Mouse (Mus musculus): ENCODE data around the gene Trdmt1. TPM values are rescaled to one million over a fixed set of nuclear protein-coding genes. Genes with fewer than 3 reads are reported as not detected.
A peak's percentile ranks its signal among the peaks of the same experiment; 100 is the strongest.

Trdmt1 gene
- polyA plus RNA-seq, 1 experiment from 2014 or later: 12.0 TPM

- no peak for ATAC-seq
- H3K4me1 ChIP-seq (ENCODE audit: control insufficient read depth, insufficient read depth, low read length): peaks cover 2% of the 10 kb centered on the region; the same call in 1 of the 2 replicates
Observed at GRCm38 (mm10) chr2:13526205-13526604, 18.3 kb downstream of the Trdmt1 start.

DNA sequence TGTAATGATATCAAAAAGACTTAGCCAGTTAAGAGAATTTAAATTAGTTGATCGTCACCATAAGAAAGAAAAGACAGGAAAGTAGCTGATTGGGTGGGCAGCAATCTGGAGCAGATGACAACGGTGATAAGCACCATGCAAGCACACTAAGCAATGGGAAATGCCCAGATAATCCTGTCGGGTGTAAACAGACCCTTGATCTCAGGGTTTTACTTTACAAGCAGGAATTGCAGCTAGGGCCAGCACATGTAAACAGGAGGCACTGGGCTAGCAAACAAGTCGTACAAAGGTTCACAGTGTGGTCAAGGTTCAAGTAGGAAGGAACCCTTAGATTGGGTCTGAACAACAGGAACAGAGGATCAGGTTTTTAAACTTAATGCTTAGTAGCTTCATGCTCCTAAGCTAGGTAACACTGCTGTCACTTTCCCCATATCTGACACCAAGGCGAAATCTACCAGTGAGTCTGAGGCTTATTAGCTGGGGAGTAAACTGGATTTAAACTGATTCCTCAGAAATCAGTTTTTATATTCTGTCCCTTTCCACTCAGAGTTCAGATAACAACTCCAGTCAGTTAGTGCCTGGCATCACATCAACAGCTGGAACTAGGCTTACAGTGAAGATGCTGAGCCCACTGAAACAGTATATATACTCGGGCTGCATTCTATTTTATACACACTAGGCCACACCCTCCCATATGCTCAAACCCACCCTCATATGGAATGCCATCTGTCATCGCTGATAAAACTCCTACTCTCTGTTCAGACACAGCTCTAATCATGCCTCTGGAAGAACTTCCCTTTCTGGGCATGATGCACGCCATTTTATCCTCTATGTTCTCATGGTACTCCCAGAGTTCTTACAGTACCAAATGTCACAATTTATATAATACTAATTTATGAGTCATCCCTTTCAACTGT is 20.7 kb downstream of the Trdmt1 start:
- peak; percentile 78 for DNase-seq (ENCODE audit: low spot score)

More at GRCm38 (mm10) chr2:13526205-13526604, 18.3 kb downstream of the Trdmt1 start:
- H3K36me3 ChIP-seq (ENCODE audit: control insufficient read depth, insufficient read depth, low read length): no peaks in the 10 kb centered on the region
- DNase-seq (ENCODE audit: low spot score): no peak
- no peaks in the 10 kb centered on the region for H3K9me3 ChIP-seq (replicated peaks; ENCODE audit: control insufficient read depth, low read length)
- no peak overlapping the region for H3K4me2 ChIP-seq (ENCODE audit: low read length)
- H3K27me3 ChIP-seq (replicated peaks; ENCODE audit: control insufficient read depth, insufficient read depth, low read length): no peaks in the 10 kb centered on the region
- 89% methylated on average over 2 of the region's 2 CpGs for WGBS
- no peak overlapping the region for H3K27ac ChIP-seq (ENCODE audit: low read depth, low read length)
- no peak overlapping the region for H3K9ac ChIP-seq (ENCODE audit: low read length)
- no peak overlapping the region for H3K4me3 ChIP-seq (ENCODE audit: low read depth, low read length)

GRCm38 (mm10) chr2:13522106-13522505 is 22.4 kb downstream of the Trdmt1 start:
- ATAC-seq: no peak
- WGBS: 19% methylated on average over 8 of the region's 8 CpGs
- H3K27ac ChIP-seq (ENCODE audit: low read depth, low read length): no peak overlapping the region
- no peak overlapping the region for H3K4me2 ChIP-seq (ENCODE audit: low read length)
- no peaks in the 10 kb centered on the region for H3K9me3 ChIP-seq (replicated peaks; ENCODE audit: control insufficient read depth, low read length)
- peaks cover 2% of the 10 kb centered on the region; the same call in 1 of the 2 replicates for H3K4me1 ChIP-seq (ENCODE audit: control insufficient read depth, insufficient read depth, low read length)
- no peaks in the 10 kb centered on the region for H3K27me3 ChIP-seq (replicated peaks; ENCODE audit: control insufficient read depth, insufficient read depth, low read length)
- no peaks in the 10 kb centered on the region for H3K36me3 ChIP-seq (ENCODE audit: control insufficient read depth, insufficient read depth, low read length)
- H3K9ac ChIP-seq (ENCODE audit: low read length): no peak overlapping the region
- no peak overlapping the region for H3K4me3 ChIP-seq (ENCODE audit: low read depth, low read length)
- no peak for DNase-seq (ENCODE audit: low spot score)

More for the DNA sequence above, 20.7 kb downstream of the Trdmt1 start:
- Histone ChIP-seq H3K36me3 (ENCODE audit: control insufficient read depth, insufficient read depth, low read length) (no peaks in the 10 kb centered on the region), H3K9me3 (replicated peaks; ENCODE audit: control insufficient read depth, low read length) (no peaks in the 10 kb centered on the region), H3K27me3 (replicated peaks; ENCODE audit: control insufficient read depth, insufficient read depth, low read length) (no peaks in the 10 kb centered on the region), H3K4me2 (ENCODE audit: low read length) (no peak overlapping the region), H3K4me3 (ENCODE audit: low read depth, low read length) (no peak overlapping the region), H3K9ac (ENCODE audit: low read length) (no peak overlapping the region), H3K4me1 (ENCODE audit: control insufficient read depth, insufficient read depth, low read length) (peaks cover 2% of the 10 kb centered on the region; the same call in 1 of the 2 replicates), H3K27ac (ENCODE audit: low read depth, low read length) (0 out of 2 replicates have a peak overlapping the region, but pooled peaks have one; percentile 48)
- ATAC-seq: peak; percentile 96
- 63% methylated on average over 8 of the region's 8 CpGs for WGBS

- Histone ChIP-seq H3K9ac (ENCODE audit: low read length) (no peak overlapping the region), H3K27ac (ENCODE audit: low read depth, low read length) (no peak overlapping the region), H3K4me3 (ENCODE audit: low read depth, low read length) (no peak overlapping the region), H3K4me2 (ENCODE audit: low read length) (no peak overlapping the region), H3K4me1 (ENCODE audit: control insufficient read depth, insufficient read depth, low read length) (no peaks in the 10 kb centered on the region), H3K9me3 (replicated peaks; ENCODE audit: control insufficient read depth, low read length) (no peaks in the 10 kb centered on the region), H3K27me3 (replicated peaks; ENCODE audit: control insufficient read depth, insufficient read depth, low read length) (no peaks in the 10 kb centered on the region), H3K36me3 (ENCODE audit: control insufficient read depth, insufficient read depth, low read length) (0 out of 2 replicates have a peak, but pooled peaks cover 5% of the 10 kb centered on the region)
- DNase-seq (ENCODE audit: low spot score) (no peak), ATAC-seq (no peak)
- 38% methylated on average over 4 of the region's 4 CpGs for WGBS
Observed at GRCm38 (mm10) chr2:13514949-13515348, 29.5 kb downstream of the Trdmt1 start.

GRCm38 (mm10) chr2:13502717-13503116 is 41.8 kb downstream of the Trdmt1 start:
- Histone ChIP-seq H3K27ac (ENCODE audit: low read depth, low read length) (no peak overlapping the region), H3K36me3 (ENCODE audit: control insufficient read depth, insufficient read depth, low read length) (no peaks in the 10 kb centered on the region), H3K9ac (ENCODE audit: low read length) (no peak overlapping the region), H3K4me2 (ENCODE audit: low read length) (no peak overlapping the region), H3K27me3 (replicated peaks; ENCODE audit: control insufficient read depth, insufficient read depth, low read length) (no peaks in the 10 kb centered on the region), H3K9me3 (replicated peaks; ENCODE audit: control insufficient read depth, low read length) (no peaks in the 10 kb centered on the region), H3K4me3 (ENCODE audit: low read depth, low read length) (no peak overlapping the region), H3K4me1 (ENCODE audit: control insufficient read depth, insufficient read depth, low read length) (no peaks in the 10 kb centered on the region)
- DNase-seq (ENCODE audit: low spot score) (no peak), ATAC-seq (no peak)
- WGBS: 96% methylated on average over 2 of the region's 2 CpGs

DNA sequence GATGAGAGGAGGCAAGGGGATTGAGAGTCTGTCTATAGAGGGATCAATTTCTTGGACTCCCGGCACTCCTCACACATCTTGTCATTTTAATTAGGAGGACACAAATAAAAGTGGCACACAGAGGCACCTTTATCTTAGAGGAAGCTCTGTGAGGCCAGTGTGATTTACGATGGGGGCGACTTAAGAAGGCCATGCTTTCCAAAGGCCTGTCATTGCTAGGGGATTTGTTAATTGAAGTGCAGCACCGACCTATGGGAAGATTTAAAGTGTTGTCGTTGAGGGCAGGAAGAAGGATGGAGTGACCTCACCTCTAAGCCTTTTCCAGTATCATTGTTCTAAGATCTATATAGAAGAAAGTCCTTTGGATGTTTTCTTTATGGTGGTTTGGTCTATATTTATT is 42.9 kb downstream of the Trdmt1 start:
- ATAC-seq (no peak), DNase-seq (ENCODE audit: low spot score) (no peak)
- Histone ChIP-seq H3K27me3 (replicated peaks; ENCODE audit: control insufficient read depth, insufficient read depth, low read length) (no peaks in the 10 kb centered on the region), H3K4me1 (ENCODE audit: control insufficient read depth, insufficient read depth, low read length) (no peaks in the 10 kb centered on the region), H3K36me3 (ENCODE audit: control insufficient read depth, insufficient read depth, low read length) (no peaks in the 10 kb centered on the region), H3K4me3 (ENCODE audit: low read depth, low read length) (no peak overlapping the region), H3K9ac (ENCODE audit: low read length) (no peak overlapping the region), H3K4me2 (ENCODE audit: low read length) (no peak overlapping the region), H3K9me3 (replicated peaks; ENCODE audit: control insufficient read depth, low read length) (no peaks in the 10 kb centered on the region), H3K27ac (ENCODE audit: low read depth, low read length) (no peak overlapping the region)
- WGBS: 17% methylated on average over 5 of the region's 5 CpGs

DNA sequence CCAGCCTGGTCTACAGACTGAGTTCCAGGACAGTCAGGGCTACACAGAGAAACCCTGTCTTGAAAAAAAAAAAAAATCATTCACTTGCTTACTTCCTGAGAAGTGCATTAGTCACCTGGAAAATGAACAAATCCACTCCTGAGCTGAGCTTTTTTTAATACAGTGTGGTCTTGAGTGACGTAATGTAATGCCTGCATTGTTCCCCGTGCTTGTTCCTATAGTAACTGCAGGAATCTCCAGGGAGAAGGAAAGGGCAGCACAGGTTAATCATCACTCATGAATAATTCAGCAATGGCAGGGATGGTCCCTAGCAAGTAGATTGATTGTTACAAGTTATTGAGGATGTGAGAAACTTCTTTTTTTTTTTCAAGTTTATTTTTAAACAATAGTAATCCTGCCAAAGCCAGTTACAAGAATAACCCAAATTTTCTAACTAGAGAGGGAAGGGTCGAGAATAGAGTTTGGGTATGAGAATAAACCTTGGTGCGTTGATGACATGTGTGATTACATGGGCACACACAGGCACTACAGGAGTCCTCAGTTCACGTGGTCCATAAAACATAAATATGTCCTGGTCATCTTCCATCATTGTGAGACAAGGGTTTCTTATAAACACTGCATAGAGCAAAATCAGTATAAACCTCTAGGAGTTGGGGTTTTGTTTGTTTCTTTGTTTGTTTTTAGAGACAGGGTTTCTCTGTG is 44.0 kb downstream of the Trdmt1 start:
- peak; percentile 78 for ATAC-seq
- no peak overlapping the region for H3K27ac ChIP-seq (ENCODE audit: low read depth, low read length)

DNA sequence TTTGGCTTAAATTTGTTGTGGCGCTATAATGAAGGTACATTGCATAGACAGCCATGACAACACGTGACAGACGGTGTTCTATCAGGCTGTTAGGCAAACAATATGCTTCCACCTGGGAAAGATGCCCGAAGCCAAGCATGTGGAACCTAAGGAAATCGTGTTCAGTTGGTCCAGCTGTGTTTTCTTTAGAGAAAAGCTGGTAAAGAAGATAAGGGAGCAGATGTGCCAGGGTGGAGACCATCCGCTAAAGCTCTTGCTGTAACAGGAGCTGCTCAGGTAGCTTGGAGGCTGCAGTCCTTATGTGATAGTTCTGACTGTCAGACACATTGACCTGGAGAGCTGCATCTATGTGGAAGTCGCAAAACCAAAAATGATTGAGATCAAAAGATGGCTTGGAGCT is 45.3 kb downstream of the Trdmt1 start:
- H3K27me3 ChIP-seq (replicated peaks; ENCODE audit: control insufficient read depth, insufficient read depth, low read length): no peaks in the 10 kb centered on the region
- H3K4me1 ChIP-seq (ENCODE audit: control insufficient read depth, insufficient read depth, low read length): no peaks in the 10 kb centered on the region
- H3K4me2 ChIP-seq (ENCODE audit: low read length): no peak overlapping the region
- no peak for DNase-seq (ENCODE audit: low spot score)
- H3K4me3 ChIP-seq (ENCODE audit: low read depth, low read length): no peak overlapping the region
- no peak overlapping the region for H3K27ac ChIP-seq (ENCODE audit: low read depth, low read length)
- no peaks in the 10 kb centered on the region for H3K36me3 ChIP-seq (ENCODE audit: control insufficient read depth, insufficient read depth, low read length)
- ATAC-seq: no peak
- 91% methylated on average over 7 of the region's 7 CpGs for WGBS
- no peak overlapping the region for H3K9ac ChIP-seq (ENCODE audit: low read length)
- H3K9me3 ChIP-seq (replicated peaks; ENCODE audit: control insufficient read depth, low read length): no peaks in the 10 kb centered on the region

More for the DNA sequence above, 44.0 kb downstream of the Trdmt1 start:
- Histone ChIP-seq H3K27me3 (replicated peaks; ENCODE audit: control insufficient read depth, insufficient read depth, low read length) (no peaks in the 10 kb centered on the region), H3K36me3 (ENCODE audit: control insufficient read depth, insufficient read depth, low read length) (no peaks in the 10 kb centered on the region), H3K4me1 (ENCODE audit: control insufficient read depth, insufficient read depth, low read length) (no peaks in the 10 kb centered on the region), H3K4me3 (ENCODE audit: low read depth, low read length) (no peak overlapping the region), H3K9ac (ENCODE audit: low read length) (no peak overlapping the region), H3K9me3 (replicated peaks; ENCODE audit: control insufficient read depth, low read length) (no peaks in the 10 kb centered on the region), H3K4me2 (ENCODE audit: low read length) (no peak overlapping the region)
- DNase-seq (ENCODE audit: low spot score): peak; percentile 59
- WGBS: 28% methylated on average over 5 of the region's 5 CpGs

Data from forebrain, embryonic 14.5 days (tissue).